Mouse (Mus musculus) spleen, adult 18-20 months (tissue): ENCODE results near the gene Rabl3.
A peak's percentile ranks its signal among the peaks of the same experiment; 100 is the strongest.

Experiments
- DNase-seq, 2 experiments: peaks; one replicate each; pipeline ENCODE4 v3.0.0; 2022; ENCODE audit warnings: mixed read lengths in 2 of 2

Gene Rabl3

GRCm38 (mm10) chr16:37539611-37540580, at the start of gene Rabl3, which contains the start of gene Gtf2e1:
Rabl3 (plus strand) TSS chr16:37539885.
Gtf2e1 (minus strand) TSS chr16:37539789.
- DNase-seq: peak; percentile 88 to 91

DNA sequence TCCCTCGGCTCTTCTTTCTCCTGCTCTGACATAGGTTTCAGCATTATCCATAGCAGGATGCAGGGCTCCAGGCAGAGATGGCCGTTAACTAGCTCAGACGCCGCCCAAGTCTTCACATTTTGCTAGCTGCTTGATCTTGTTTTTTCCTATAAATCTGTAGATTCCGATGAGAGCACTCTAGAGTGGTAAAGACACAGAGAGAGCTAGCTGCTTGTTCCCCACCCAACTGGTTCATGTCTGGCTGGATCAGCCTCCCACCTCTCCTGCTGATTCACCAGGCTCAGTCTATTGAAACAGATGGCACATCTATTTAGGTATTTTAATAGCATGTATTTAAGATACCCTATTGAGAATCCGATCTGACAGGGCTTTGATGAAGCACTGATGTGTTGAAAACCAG, 44.7 kb upstream of the Rabl3 start:
- DNase-seq: no peak

DNA sequence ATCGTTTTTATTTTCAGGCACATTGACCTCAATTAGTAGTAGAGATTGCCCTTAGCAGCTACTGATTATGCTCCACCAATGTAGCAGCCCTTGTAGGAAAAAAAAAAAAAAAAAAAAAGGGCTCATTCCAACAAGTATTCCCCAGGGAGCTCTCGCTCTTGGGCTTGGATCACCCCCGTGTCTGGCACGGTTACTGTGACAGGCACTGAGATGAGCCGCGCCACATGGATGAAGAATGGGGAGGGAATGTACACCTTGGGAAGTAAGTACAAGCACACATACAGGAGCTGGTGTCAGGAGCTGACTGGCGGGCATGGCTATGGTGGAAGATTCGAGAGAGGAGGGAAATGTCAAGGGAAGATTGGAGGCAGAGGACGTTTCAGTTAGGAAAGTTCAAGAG, 41.1 kb upstream of the Rabl3 start:
- DNase-seq: no peak

DNA sequence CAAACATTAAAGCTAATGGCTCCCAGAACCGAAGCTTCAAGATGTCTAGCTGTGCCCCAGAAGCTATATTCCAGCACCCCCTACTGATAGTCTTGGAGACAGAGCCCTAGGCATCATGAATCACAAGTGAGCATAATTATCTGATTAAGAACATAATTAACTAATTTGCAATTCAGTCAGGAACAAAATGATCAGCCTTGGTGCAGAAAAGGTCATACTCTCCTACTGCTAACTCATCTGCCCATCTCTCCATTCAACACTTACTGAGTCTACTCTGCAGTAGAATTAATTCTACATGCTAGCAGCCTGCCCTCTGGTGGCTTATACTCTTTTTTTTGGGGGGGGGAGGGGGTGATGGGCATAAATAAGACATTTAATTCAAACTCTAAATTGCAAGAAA, 35.2 kb upstream of the Rabl3 start:
- DNase-seq: no peak

GRCm38 (mm10) chr16:37506751-37507150, 32.9 kb upstream of the Rabl3 start:
- no peak for DNase-seq

GRCm38 (mm10) chr16:37511489-37511888, 28.2 kb upstream of the Rabl3 start:
- no peak for DNase-seq

GRCm38 (mm10) chr16:37514644-37515043, 25.0 kb upstream of the Rabl3 start:
- no peak for DNase-seq

DNA sequence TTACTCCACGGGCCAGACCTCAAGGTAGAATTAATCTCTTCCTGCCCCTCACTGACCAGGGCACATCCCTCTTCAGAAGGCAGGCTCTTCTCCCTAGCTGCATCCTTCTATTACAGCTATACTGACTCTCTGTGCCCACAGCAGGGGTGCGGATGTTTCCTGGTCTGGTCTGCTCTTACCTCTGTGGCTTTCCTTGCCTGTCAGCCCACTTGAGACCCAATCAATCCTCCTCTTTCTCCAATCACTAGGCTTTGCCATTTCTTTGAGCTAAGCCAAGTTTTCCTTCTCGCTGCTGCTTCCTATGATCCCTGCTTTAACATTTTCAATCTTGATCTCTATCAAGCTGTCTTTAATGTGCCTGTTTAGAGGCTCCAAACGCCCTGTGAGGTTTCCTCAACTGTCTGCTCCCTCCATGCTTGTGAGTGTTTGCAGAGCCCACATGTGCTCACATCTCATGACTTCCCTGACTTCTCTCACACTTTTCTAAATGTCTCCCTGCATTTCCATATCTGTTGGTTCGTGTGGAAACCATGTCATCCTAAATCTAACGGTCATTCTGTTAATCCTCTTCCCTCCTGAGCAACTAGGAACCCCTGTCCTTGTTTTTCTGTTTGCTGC, 23.2 kb upstream of the Rabl3 start:
- DNase-seq: no peak

- no peak for DNase-seq
Measured at GRCm38 (mm10) chr16:37517596-37518211, 22.0 kb upstream of the Rabl3 start.

GRCm38 (mm10) chr16:37518662-37519061, 21.0 kb upstream of the Rabl3 start:
- no peak for DNase-seq

DNA sequence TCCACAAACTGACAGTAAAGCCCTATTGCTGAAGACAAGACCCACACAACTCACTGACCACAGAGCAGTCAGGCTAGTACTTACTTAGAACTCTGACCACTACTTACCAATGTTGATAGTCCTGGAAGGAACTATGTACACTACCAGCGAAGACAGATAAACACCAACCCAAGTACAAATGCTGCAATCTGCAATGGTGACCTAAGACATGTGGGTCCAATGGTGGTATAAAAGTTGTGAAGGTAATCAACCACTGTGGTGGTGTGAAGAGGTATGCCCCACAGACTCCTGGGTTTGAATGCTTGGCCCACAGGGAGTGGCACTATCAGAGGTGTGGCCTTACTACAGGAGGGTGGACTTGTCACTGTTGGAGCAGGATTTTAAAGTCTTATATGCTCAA, 20.0 kb upstream of the Rabl3 start:
- DNase-seq: no peak

- no peak for DNase-seq
Measured at GRCm38 (mm10) chr16:37520190-37521040, 19.3 kb upstream of the Rabl3 start.

DNA sequence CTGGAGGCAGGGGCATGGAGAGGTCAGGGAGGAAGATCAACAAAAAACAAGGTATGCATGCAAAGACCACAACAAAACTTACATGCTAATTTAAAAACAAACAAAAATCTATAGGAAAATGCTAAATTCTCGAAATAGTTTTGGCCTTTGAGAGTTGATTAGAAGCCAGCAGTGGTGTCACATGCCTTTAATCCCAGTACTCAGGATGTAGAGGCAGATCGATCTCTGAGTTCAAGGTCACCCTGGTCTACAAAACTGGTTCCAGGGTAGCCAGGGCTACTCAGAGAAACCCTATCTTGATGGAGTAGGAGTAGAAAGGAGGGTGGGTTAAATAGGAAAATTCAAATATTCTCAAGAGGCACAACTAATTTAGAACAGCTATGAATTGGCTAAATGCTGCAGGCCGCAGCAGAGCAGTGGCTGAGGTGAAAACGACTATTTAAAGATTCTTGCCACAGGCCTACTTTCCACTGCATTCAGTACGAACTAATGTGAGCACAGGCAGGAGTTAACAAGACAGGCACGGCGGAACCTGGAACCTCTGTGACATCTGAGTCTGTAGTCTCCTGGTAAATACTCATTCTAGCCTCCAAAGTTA, 17.5 kb upstream of the Rabl3 start:
- DNase-seq: no peak

DNA sequence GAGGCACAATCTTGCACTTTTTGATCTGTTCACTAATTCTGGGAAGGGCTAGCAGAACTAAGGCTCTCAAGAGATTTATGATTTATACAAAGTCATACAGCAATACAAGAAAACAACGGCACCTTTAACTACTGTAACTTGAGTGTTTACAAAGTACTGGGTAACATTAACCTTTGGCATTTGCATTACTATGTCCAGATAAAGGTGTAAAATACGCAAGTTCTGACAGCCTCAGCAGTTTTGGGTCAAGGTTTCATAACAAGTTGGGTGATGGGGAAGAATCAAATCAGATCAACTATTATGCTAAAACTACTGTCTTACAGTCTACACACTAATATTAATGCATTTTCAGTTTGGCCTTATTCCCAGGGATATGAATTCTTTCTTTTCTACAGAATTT, 14.6 kb upstream of the Rabl3 start:
- DNase-seq: no peak

- no peak for DNase-seq
Measured at GRCm38 (mm10) chr16:37526688-37527223, 12.9 kb upstream of the Rabl3 start.

GRCm38 (mm10) chr16:37530170-37530569, 9.5 kb upstream of the Rabl3 start:
- DNase-seq: no peak

DNA sequence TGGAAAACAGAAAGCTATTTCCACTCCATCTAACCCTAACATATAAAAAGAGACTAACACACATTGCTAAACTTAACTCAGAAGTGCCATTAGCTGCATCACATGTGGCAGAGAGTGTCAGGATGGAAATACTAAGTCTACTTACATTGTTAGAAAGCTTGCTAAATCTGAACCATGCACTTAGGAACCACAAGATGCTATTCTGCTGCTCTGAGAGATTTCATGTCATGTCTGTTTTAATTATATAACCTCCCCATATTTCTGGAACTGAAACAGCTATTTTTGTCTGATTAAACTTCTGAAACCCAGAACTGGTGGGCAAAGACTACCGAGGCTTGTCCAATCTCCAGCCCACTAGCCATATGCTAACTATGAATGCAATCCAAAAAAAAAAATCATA, 7.6 kb upstream of the Rabl3 start:
- no peak for DNase-seq

DNA sequence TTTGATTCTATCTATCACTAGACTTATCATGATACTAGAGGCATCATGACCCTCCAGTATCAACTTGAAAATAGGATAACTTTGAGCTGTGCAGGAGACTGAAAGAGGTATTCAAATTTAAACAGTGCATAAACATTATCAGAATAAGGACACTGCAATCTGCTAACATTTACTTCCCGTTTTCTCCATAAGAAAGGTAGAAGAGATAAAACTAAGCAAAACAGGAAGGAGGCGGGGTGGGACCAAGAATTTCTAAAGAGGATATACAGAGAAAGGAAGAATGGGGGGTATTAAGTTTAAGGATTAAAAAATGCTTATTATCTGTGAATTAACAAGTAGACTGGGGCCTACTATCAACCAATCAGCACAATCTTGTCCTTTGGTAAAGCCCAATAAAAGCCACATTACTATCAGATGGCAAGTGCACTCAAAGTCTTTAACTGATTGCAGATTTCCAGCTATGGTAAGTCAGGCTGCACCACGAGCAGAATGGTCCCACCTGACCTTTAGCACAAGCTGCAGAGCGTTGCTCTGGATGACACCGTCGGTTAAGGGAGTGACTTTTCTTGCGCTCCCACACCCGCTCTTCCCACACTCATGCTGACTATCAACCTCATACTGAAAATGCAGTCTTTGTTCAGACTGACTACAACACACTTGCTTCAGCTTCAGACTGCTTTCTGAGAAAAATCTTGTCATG, 6.2 kb upstream of the Rabl3 start:
- DNase-seq: no peak

DNA sequence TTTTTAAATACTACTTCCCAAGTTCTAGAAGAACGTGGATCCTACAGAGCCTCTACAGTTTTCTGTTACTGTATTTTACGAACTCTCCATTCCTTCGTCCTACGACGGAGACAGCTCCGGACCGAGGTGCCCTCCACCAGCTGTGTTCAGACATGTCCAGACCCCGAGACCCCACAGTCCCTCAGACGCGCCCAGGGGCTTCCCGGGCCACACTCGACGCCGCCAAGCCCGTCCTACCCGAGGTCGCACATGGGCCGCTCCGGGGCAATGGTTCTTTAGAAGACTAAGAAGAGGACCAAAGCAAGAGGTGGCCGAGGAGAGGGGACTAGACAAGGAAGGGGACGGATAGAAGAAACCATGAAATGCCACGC, 460 bp upstream of the Rabl3 start:
- no peak for DNase-seq

DNA sequence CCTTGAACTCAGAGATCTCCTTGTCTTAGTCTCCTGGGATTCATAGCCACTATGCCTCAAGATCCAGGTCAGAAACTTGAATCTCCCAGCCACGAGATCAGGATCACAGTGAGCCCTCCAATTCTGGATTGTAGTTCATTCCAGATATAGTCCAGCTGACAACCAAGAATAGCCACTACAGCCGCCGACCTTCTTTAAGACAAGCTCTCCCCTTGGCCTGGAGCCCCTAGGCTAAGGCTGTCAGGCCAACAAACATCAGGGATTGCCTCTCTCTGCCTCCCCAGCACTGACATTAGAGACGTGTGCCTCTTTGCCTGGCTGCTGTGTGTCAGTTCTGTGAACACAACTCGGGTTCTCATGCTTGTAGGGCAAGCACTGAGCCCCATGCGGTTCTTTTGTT, 1.1 kb downstream of the Rabl3 start:
- no peak for DNase-seq

DNA sequence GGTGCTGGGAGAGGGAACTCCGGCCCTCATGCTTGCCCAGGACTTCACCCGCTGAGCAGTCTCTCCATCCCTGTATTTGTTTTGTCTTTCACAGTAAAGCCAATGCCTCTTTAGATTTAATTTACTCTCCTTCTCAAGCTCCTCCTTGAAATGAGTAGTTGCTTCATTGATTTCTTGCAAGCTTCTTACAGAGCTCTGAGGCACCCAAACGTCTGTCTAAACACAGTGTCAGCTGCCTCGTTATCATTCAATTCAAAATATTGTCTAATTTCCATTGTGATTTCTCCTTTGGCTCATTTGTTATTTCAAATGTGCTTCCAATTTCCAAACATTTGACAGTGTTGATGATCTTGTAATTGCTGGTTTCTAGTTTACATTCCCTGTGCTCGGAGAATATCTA, 6.6 kb downstream of the Rabl3 start:
- no peak for DNase-seq
